10 mouse cellular contexts compared by ENCODE assay signal in genomic region chr6:128358999-128359398, GRCm38 (mm10). TPM values are rescaled to one million over a fixed set of nuclear protein-coding genes. Genes with fewer than 3 reads are reported as not detected.
DNase-seq lines count a peak whose midpoint lies in the region; ATAC-seq and TF ChIP-seq lines count a peak whose summit lies in the region.
"Had no signal": no experiment of that assay in that cellular context is flagged by ENCODE, and none has a peak within 500 bp of the region (broad histone marks: within the 10 kb centered on the region; RNA-seq: fewer than 3 reads in every experiment).

No protein-coding gene starts in this region.

- H3K9me3 ChIP-seq in embryonic facial prominence, embryonic 10.5 days = no peaks in the 10 kb centered on the region
- H3K9me3 ChIP-seq in liver, embryonic 14.5 days (ENCODE audit: control insufficient read depth, low read length) = no peaks in the 10 kb centered on the region

- peak; percentile 59 for DNase-seq in urinary bladder, postnatal 25 days (ENCODE audit: low spot score)
- DNase-seq in urinary bladder, adult 2 months (ENCODE audit: low spot score) = no peak
- DNase-seq in adrenal gland, postnatal 14 days = peak; percentile 77
- peak; percentile 72 for DNase-seq in embryonic facial prominence, embryonic 10.5 days (ENCODE audit: low spot score)
- DNase-seq in kidney, adult 9 months = peak; percentile 78
- DNase-seq in liver, embryonic 14.5 days (ENCODE audit: low read depth in 3 of 3, low spot score in 3 of 3) = no peak
- peak; percentile 63 for DNase-seq in right cerebral cortex, adult 18-20 months

- peaks cover 38% of the 10 kb centered on the region for H3K36me3 ChIP-seq in embryonic facial prominence, embryonic 10.5 days (replicated peaks)
- peaks cover 20% of the 10 kb centered on the region for H3K36me3 ChIP-seq in liver, embryonic 14.5 days (replicated peaks; ENCODE audit: control insufficient read depth, insufficient read depth, low read depth)

- 39% methylated on average over 2 of the region's 2 CpGs for WGBS in embryonic facial prominence, embryonic 10.5 days
- WGBS in liver, embryonic 14.5 days (ENCODE audit: insufficient replicate concordance) = 56% methylated on average over 2 of the region's 2 CpGs

- ATAC-seq in liver, embryonic 14.5 days (ENCODE audit: insufficient read depth) = no peak
- no peak for ATAC-seq in erythroblast, adult 5-6 weeks (replicated peaks; ENCODE audit: low FRiP score, poor library complexity, severe bottlenecking)

- no peak overlapping the region for H3K27ac ChIP-seq in embryonic facial prominence, embryonic 10.5 days (replicated peaks)
- H3K27ac ChIP-seq in liver, embryonic 14.5 days = no peak overlapping the region

- peak; percentile 86 for TF ChIP-seq CTCF in liver, embryonic 14.5 days (IDR thresholded peaks at IDR 0.05; ENCODE audit: low read depth)

- no peak overlapping the region for H3K4me2 ChIP-seq in liver, embryonic 14.5 days (ENCODE audit: low read depth)

- H3K27me3 ChIP-seq in embryonic facial prominence, embryonic 10.5 days (replicated peaks; ENCODE audit: low read depth, poor library complexity, severe bottlenecking) = no peaks in the 10 kb centered on the region
- peaks cover 10% of the 10 kb centered on the region for H3K27me3 ChIP-seq in liver, embryonic 14.5 days (ENCODE audit: control insufficient read depth, insufficient read depth, low read length)

- no peak overlapping the region for H3K9ac ChIP-seq in liver, embryonic 14.5 days (replicated peaks)

- no peak overlapping the region for H3K4me3 ChIP-seq in embryonic facial prominence, embryonic 10.5 days
- no peak overlapping the region for H3K4me3 ChIP-seq in liver, embryonic 14.5 days (ENCODE audit: insufficient read depth in 1 of 2, low read depth in 2 of 2, low read length in 2 of 2)
- H3K4me3 ChIP-seq: myocyte had no signal

- peaks cover 46% of the 10 kb centered on the region for H3K4me1 ChIP-seq in embryonic facial prominence, embryonic 10.5 days
- H3K4me1 ChIP-seq in liver, embryonic 14.5 days (replicated peaks; ENCODE audit: control insufficient read depth in 2 of 2, insufficient read depth in 2 of 2, low read length in 1 of 2) = peaks cover 2 to 13% of the 10 kb centered on the region in 2 experiments; a peak in 3 of 4 replicates

- TF ChIP-seq EP300 in liver, embryonic 14.5 days (IDR thresholded peaks at IDR 0.05; ENCODE audit: low read depth) = no peak

RNA-seq across cellular contexts. Expression of gene Tulp3, which starts 3.3 kb away (rescaled TPM):
- polyA plus RNA-seq in urinary bladder, adult 2 months (2012; rRNA removed) = 22.6 TPM in 2 replicates
- 28.9 and 36.7 TPM in 2 replicates for total RNA-seq in adrenal gland, postnatal 14 days (2021)
- 22.2 and 23.4 TPM in 2 replicates for polyA plus RNA-seq in embryonic facial prominence, embryonic 10.5 days (2016; fragmentation: Nextera tagmentation; extraction: Ambion mirVana)
- 2.2 and 2.9 TPM in 2 replicates for polyA plus RNA-seq in liver, embryonic 14.5 days (2012; rRNA removed)
- polyA plus RNA-seq in liver, embryonic 14.5 days (2014; fragmentation: Nextera tagmentation; extraction: Ambion mirVana) = 1.8 TPM in 2 replicates
- total RNA-seq in erythroblast, adult 5-6 weeks (2015; ENCODE audit: low replicate concordance) = 0.38 and 0.42 TPM in 2 replicates
- not detected in 2 replicates for total RNA-seq in erythroblast, adult 5-6 weeks (2017; ENCODE audit: low replicate concordance)

RNA-seq across cellular contexts. Expression of gene Rhno1, which starts 3.7 kb away (rescaled TPM):
- polyA plus RNA-seq in urinary bladder, adult 2 months (2012; rRNA removed) = 12.9 and 18.6 TPM in 2 replicates
- total RNA-seq in adrenal gland, postnatal 14 days (2021) = 23.7 and 25.6 TPM in 2 replicates
- 191 and 193 TPM in 2 replicates for polyA plus RNA-seq in embryonic facial prominence, embryonic 10.5 days (2016; fragmentation: Nextera tagmentation; extraction: Ambion mirVana)
- polyA plus RNA-seq in liver, embryonic 14.5 days (2012; rRNA removed) = 15.3 and 19.0 TPM in 2 replicates
- polyA plus RNA-seq in liver, embryonic 14.5 days (2014; fragmentation: Nextera tagmentation; extraction: Ambion mirVana) = 45.1 and 51.4 TPM in 2 replicates
- 37.4 and 39.6 TPM in 2 replicates for total RNA-seq in erythroblast, adult 5-6 weeks (2015; ENCODE audit: low replicate concordance)
- total RNA-seq in erythroblast, adult 5-6 weeks (2017; ENCODE audit: low replicate concordance) = 19.5 and 38.2 TPM in 2 replicates

RNA-seq across cellular contexts. Expression of gene Foxm1, which starts 3.8 kb away (rescaled TPM):
- 4.7 and 5.0 TPM in 2 replicates for polyA plus RNA-seq in urinary bladder, adult 2 months (2012; rRNA removed)
- total RNA-seq in adrenal gland, postnatal 14 days (2021) = 15.0 and 16.7 TPM in 2 replicates
- polyA plus RNA-seq in embryonic facial prominence, embryonic 10.5 days (2016; fragmentation: Nextera tagmentation; extraction: Ambion mirVana) = 63.0 and 68.7 TPM in 2 replicates
- polyA plus RNA-seq in liver, embryonic 14.5 days (2012; rRNA removed) = 25.2 and 25.5 TPM in 2 replicates
- polyA plus RNA-seq in liver, embryonic 14.5 days (2014; fragmentation: Nextera tagmentation; extraction: Ambion mirVana) = 12.0 and 12.2 TPM in 2 replicates
- total RNA-seq in erythroblast, adult 5-6 weeks (2015; ENCODE audit: low replicate concordance) = 17.7 and 25.9 TPM in 2 replicates
- total RNA-seq in erythroblast, adult 5-6 weeks (2017; ENCODE audit: low replicate concordance) = 14.1 and 29.7 TPM in 2 replicates

RNA-seq across cellular contexts. Expression of gene Tex52, which starts 16.3 kb away (rescaled TPM):
- polyA plus RNA-seq in urinary bladder, adult 2 months (2012; rRNA removed) = 0.10 TPM in 1 of 2 replicates, not detected in the other
- total RNA-seq in adrenal gland, postnatal 14 days (2021) = not detected in 2 replicates
- polyA plus RNA-seq in embryonic facial prominence, embryonic 10.5 days (2016; fragmentation: Nextera tagmentation; extraction: Ambion mirVana) = 0.18 and 0.55 TPM in 2 replicates
- polyA plus RNA-seq in liver, embryonic 14.5 days (2012; rRNA removed) = 0.07 and 0.08 TPM in 2 replicates
- not detected in 2 replicates for polyA plus RNA-seq in liver, embryonic 14.5 days (2014; fragmentation: Nextera tagmentation; extraction: Ambion mirVana)
- total RNA-seq in erythroblast, adult 5-6 weeks (2015; ENCODE audit: low replicate concordance) = not detected in 2 replicates
- not detected in 2 replicates for total RNA-seq in erythroblast, adult 5-6 weeks (2017; ENCODE audit: low replicate concordance)

RNA-seq across cellular contexts. Expression of gene Gm44596, which starts 16.3 kb away (rescaled TPM):
- polyA plus RNA-seq in urinary bladder, adult 2 months (2012; rRNA removed) = not detected in 2 replicates
- not detected in 2 replicates for total RNA-seq in adrenal gland, postnatal 14 days (2021)
- not detected in 2 replicates for polyA plus RNA-seq in embryonic facial prominence, embryonic 10.5 days (2016; fragmentation: Nextera tagmentation; extraction: Ambion mirVana)
- not detected in 2 replicates for polyA plus RNA-seq in liver, embryonic 14.5 days (2012; rRNA removed)
- not detected in 2 replicates for polyA plus RNA-seq in liver, embryonic 14.5 days (2014; fragmentation: Nextera tagmentation; extraction: Ambion mirVana)
- not detected in 2 replicates for total RNA-seq in erythroblast, adult 5-6 weeks (2015; ENCODE audit: low replicate concordance)
- total RNA-seq in erythroblast, adult 5-6 weeks (2017; ENCODE audit: low replicate concordance) = not detected in 2 replicates
- polyA plus RNA-seq: gonadal fat pad, adult 2 months; myocyte had no signal

Comparison
In these comparisons a context has a peak if more than half of its experiments do, and no peak if none do; other contexts are left out.
1. DNase-seq: peak in urinary bladder, postnatal 25 days (single experiment), adrenal gland, postnatal 14 days (single experiment), embryonic facial prominence, embryonic 10.5 days (single experiment), kidney, adult 9 months (single experiment) and right cerebral cortex, adult 18-20 months (single experiment); none in urinary bladder, adult 2 months (single experiment) and liver, embryonic 14.5 days (0 of 3).